Mouse (Mus musculus) granulocyte monocyte progenitor cell, adult 5-6 weeks (primary cell): ENCODE measurements around the gene Rnf227. TPM values are rescaled to one million over a fixed set of nuclear protein-coding genes. Genes with fewer than 3 reads are reported as not detected.

ENCODE experiments used
- total RNA-seq, 2 experiments: library from RNA; stranded (forward) in 1 of 2; stranded (reverse) in 1 of 2; fragments of 200-712, 200-1000 nt in 1 of 2; fragments of >200 nt in 1 of 2; fragmentation: Nextera tagmentation in 1 of 2; gene quantifications; 2 replicates each; pipeline ENCODE4 v1.2.3; 2014 to 2017

Gene Rnf227
- total RNA-seq, 2 experiments from 2014 or later = 4.5 to 6.7 TPM

Other genes starting within 250 kb of the Rnf227 start
- gene Per1, start 245.2 kb upstream of the Rnf227 start, total RNA-seq (2014; fragmentation: Nextera tagmentation) = 10.3 and 11.7 TPM in 2 replicates
- gene Per1, start 245.2 kb upstream of the Rnf227 start, total RNA-seq (2017) = 9.4 and 9.8 TPM in 2 replicates
- gene Hes7, start 220.1 kb upstream of the Rnf227 start, total RNA-seq (2014; fragmentation: Nextera tagmentation) = not detected in 2 replicates
- not detected in 2 replicates for gene Hes7, start 220.1 kb upstream of the Rnf227 start, total RNA-seq (2017)
- 0.17 TPM in 1 of 2 replicates, not detected in the other for gene 9130213A22Rik, start 217.9 kb upstream of the Rnf227 start, total RNA-seq (2014; fragmentation: Nextera tagmentation)
- gene 9130213A22Rik, start 217.9 kb upstream of the Rnf227 start, total RNA-seq (2017) = not detected in 2 replicates
- gene Aloxe3, start 214.6 kb upstream of the Rnf227 start, total RNA-seq (2014; fragmentation: Nextera tagmentation) = not detected in 2 replicates
- not detected in 2 replicates for gene Aloxe3, start 214.6 kb upstream of the Rnf227 start, total RNA-seq (2017)
- not detected in 2 replicates for gene Alox12b, start 183.5 kb upstream of the Rnf227 start, total RNA-seq (2014; fragmentation: Nextera tagmentation)
- not detected in 2 replicates for gene Alox12b, start 183.5 kb upstream of the Rnf227 start, total RNA-seq (2017)
- gene Alox8, start 142.6 kb upstream of the Rnf227 start, total RNA-seq (2014; fragmentation: Nextera tagmentation) = not detected in 2 replicates
- gene Alox8, start 142.6 kb upstream of the Rnf227 start, total RNA-seq (2017) = not detected in 2 replicates
- not detected in 2 replicates for gene Gucy2e, start 103.4 kb upstream of the Rnf227 start, total RNA-seq (2014; fragmentation: Nextera tagmentation)
- not detected in 2 replicates for gene Gucy2e, start 103.4 kb upstream of the Rnf227 start, total RNA-seq (2017)
- 30.7 and 36.3 TPM in 2 replicates for gene Cntrob, start 16.7 kb upstream of the Rnf227 start, total RNA-seq (2014; fragmentation: Nextera tagmentation)
- 21.3 and 24.2 TPM in 2 replicates for gene Cntrob, start 16.7 kb upstream of the Rnf227 start, total RNA-seq (2017)
- 89.2 and 132 TPM in 2 replicates for gene Trappc1, start 16.5 kb upstream of the Rnf227 start, total RNA-seq (2014; fragmentation: Nextera tagmentation)
- gene Trappc1, start 16.5 kb upstream of the Rnf227 start, total RNA-seq (2017) = 92.6 and 103 TPM in 2 replicates
- not detected in 2 replicates for gene Kcnab3, start 14.2 kb upstream of the Rnf227 start, total RNA-seq (2014; fragmentation: Nextera tagmentation)
- gene Kcnab3, start 14.2 kb upstream of the Rnf227 start, total RNA-seq (2017) = 0.09 TPM in 1 of 2 replicates, not detected in the other
- 37.0 and 59.8 TPM in 2 replicates for gene Chd3, start 28.9 kb downstream of the Rnf227 start, total RNA-seq (2014; fragmentation: Nextera tagmentation)
- gene Chd3, start 28.9 kb downstream of the Rnf227 start, total RNA-seq (2017) = 26.9 and 37.7 TPM in 2 replicates
- 164 and 170 TPM in 2 replicates for gene Naa38, start 55.0 kb downstream of the Rnf227 start, total RNA-seq (2014; fragmentation: Nextera tagmentation)
- 112 and 181 TPM in 2 replicates for gene Naa38, start 55.0 kb downstream of the Rnf227 start, total RNA-seq (2017)
- 22.8 and 25.2 TPM in 2 replicates for gene Cyb5d1, start 55.2 kb downstream of the Rnf227 start, total RNA-seq (2014; fragmentation: Nextera tagmentation)
- gene Cyb5d1, start 55.2 kb downstream of the Rnf227 start, total RNA-seq (2017) = 32.7 and 38.2 TPM in 2 replicates
- not detected in 2 replicates for gene Tmem88, start 57.8 kb downstream of the Rnf227 start, total RNA-seq (2014; fragmentation: Nextera tagmentation)
- 0.56 TPM in 1 of 2 replicates, not detected in the other for gene Tmem88, start 57.8 kb downstream of the Rnf227 start, total RNA-seq (2017)
- gene Kdm6b, start 73.2 kb downstream of the Rnf227 start, total RNA-seq (2014; fragmentation: Nextera tagmentation) = 12.1 and 14.4 TPM in 2 replicates
- 0.99 and 2.8 TPM in 2 replicates for gene Kdm6b, start 73.2 kb downstream of the Rnf227 start, total RNA-seq (2017)
- gene Dnah2, start 208.6 kb downstream of the Rnf227 start, total RNA-seq (2014; fragmentation: Nextera tagmentation) = 0.11 and 3.5 TPM in 2 replicates
- gene Dnah2, start 208.6 kb downstream of the Rnf227 start, total RNA-seq (2017) = not detected in 2 replicates
- not detected in 2 replicates for gene Efnb3, start 219.7 kb downstream of the Rnf227 start, total RNA-seq (2014; fragmentation: Nextera tagmentation)
- not detected in 2 replicates for gene Efnb3, start 219.7 kb downstream of the Rnf227 start, total RNA-seq (2017)
- gene Wrap53, start 239.8 kb downstream of the Rnf227 start, total RNA-seq (2014; fragmentation: Nextera tagmentation) = 8.0 and 18.8 TPM in 2 replicates
- gene Wrap53, start 239.8 kb downstream of the Rnf227 start, total RNA-seq (2017) = 6.5 and 11.3 TPM in 2 replicates
- gene Trp53, start 239.9 kb downstream of the Rnf227 start, total RNA-seq (2014; fragmentation: Nextera tagmentation) = 215 and 226 TPM in 2 replicates
- gene Trp53, start 239.9 kb downstream of the Rnf227 start, total RNA-seq (2017) = 56.8 and 58.0 TPM in 2 replicates